Mouse (Mus musculus) forebrain, embryonic 13.5 days (tissue): Measurements from ENCODE around the gene Catsper2. TPM values are rescaled to one million over a fixed set of nuclear protein-coding genes. Genes with fewer than 3 reads are reported as not detected.
A peak's percentile ranks its signal among the peaks of the same experiment; 100 is the strongest.

Experiments
- ATAC-seq: fragments of 200-750 bp; cut with Nextera tagmentation; 2 replicates; pipeline ENCODE4 v1.8.0; 2017
- H3K27ac ChIP-seq: fragments of 300-500 bp; sonication (generic); 2 replicates; pipeline ENCODE4 v1.5.1; 2015; ENCODE audit warnings: inconsistent platforms, mild to moderate bottlenecking, moderate library complexity
- H3K27me3 ChIP-seq: fragments of 300-500 bp; sonication (generic); 2 replicates; pipeline ENCODE4 v1.6.1; 2015; ENCODE audit warnings: mild to moderate bottlenecking, inconsistent platforms
- H3K36me3 ChIP-seq: fragments of 300-500 bp; sonication (generic); 2 replicates; pipeline ENCODE4 v1.6.1; 2015; ENCODE audit warnings: mild to moderate bottlenecking, inconsistent platforms; ENCODE audit not compliant: poor library complexity, severe bottlenecking
- H3K4me1 ChIP-seq: fragments of 300-500 bp; sonication (generic); 2 replicates; pipeline ENCODE4 v1.6.1; 2015; ENCODE audit warnings: inconsistent platforms
- H3K4me2 ChIP-seq: fragments of 300-500 bp; sonication (generic); 2 replicates; pipeline ENCODE4 v1.6.1; 2015; ENCODE audit warnings: inconsistent platforms, mild to moderate bottlenecking, moderate library complexity
- H3K4me3 ChIP-seq: fragments of 300-500 bp; sonication (generic); 2 replicates; pipeline ENCODE4 v1.5.1; 2015; ENCODE audit warnings: mild to moderate bottlenecking, inconsistent platforms
- H3K9ac ChIP-seq: fragments of 300-500 bp; sonication (generic); 2 replicates; pipeline ENCODE4 v1.6.1; 2015; ENCODE audit warnings: mild to moderate bottlenecking, inconsistent platforms
- H3K9me3 ChIP-seq: fragments of 300-500 bp; sonication (generic); replicated peaks from 2 replicates; pipeline ENCODE4 v1.6.1; 2016; ENCODE audit warnings: inconsistent platforms
- WGBS: fragments of 180-500 bp; shearing (Covaris S2); methylation state at CpG from one replicate; pipeline ENCODE4 v1.1.7; 2015; 5-methylcytosine and 5-hydroxymethylcytosine counted together
- polyA plus RNA-seq: library from polyadenylated mRNA; unstranded; fragments of >200 nt; fragmentation: Nextera tagmentation; extraction: Ambion mirVana; gene quantifications from 2 replicates; pipeline ENCODE4 v1.2.1, GENCODE M21; 2015

The Catsper2 gene
- polyA plus RNA-seq, 1 experiment from 2014 or later = 5.1 TPM

DNA sequence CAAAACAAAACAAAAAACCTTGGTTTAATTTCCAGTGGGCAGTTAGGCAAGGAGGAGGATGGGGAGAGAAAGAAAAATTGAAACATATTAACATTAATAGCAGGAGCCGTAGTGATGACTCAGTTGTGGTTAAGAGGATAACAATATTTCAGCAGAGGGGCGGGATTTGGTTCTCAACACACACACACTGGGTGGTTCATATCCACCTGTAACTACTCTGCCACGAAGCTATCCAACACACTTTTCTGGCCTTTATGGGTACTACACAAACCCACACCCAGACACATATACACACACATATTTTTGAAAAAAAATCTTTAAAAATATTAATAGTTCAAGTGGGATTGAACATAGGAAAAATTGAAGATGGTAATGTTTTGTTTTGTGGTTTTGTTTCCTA is 33.4 kb upstream of the Catsper2 start:
- Histone ChIP-seq H3K9ac (no peak overlapping the region), H3K9me3 (no peaks in the 10 kb centered on the region), H3K4me3 (no peak overlapping the region), H3K27me3 (peaks cover 6% of the 10 kb centered on the region), H3K4me1 (peaks cover 33% of the 10 kb centered on the region), H3K36me3 (peaks cover 3% of the 10 kb centered on the region), H3K27ac (no peak overlapping the region), H3K4me2 (no peak overlapping the region)
- 90% methylated on average over 3 of the region's 3 CpGs for WGBS
- no peak for ATAC-seq

DNA sequence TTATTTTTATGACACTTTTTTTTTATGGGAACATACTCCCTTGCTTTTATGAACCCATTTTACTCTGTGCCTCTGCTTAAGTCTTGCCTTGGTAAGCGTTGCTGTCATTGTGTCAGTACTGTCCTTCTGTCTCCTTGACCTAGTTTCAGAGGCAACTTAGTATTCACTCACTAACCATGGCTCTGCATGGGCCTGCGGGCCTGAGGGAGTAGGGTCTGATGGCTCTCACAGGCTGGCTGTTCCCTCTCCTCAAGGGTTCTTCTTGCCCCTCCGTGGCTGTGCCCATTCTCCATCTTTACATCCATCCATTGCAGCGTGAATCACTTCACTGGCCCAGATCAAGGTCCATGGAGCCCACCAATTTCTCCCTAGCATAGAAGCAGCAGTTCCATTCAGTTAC is 32.9 kb upstream of the Catsper2 start:
- Histone ChIP-seq H3K27ac (no peak overlapping the region), H3K4me2 (no peak overlapping the region), H3K9me3 (no peaks in the 10 kb centered on the region), H3K4me3 (no peak overlapping the region), H3K36me3 (peaks cover 2% of the 10 kb centered on the region), H3K27me3 (peaks cover 11% of the 10 kb centered on the region), H3K4me1 (peaks cover 35% of the 10 kb centered on the region), H3K9ac (no peak overlapping the region)
- WGBS = 84% methylated on average over 4 of the region's 4 CpGs
- no peak for ATAC-seq

- no peak overlapping the region for H3K27ac ChIP-seq
- H3K9ac ChIP-seq = no peak overlapping the region
- H3K4me2 ChIP-seq = no peak overlapping the region
- 89% methylated on average over 3 of the region's 3 CpGs for WGBS
- ATAC-seq = no peak
- peaks cover 1% of the 10 kb centered on the region; the same call in 1 of the 2 replicates for H3K36me3 ChIP-seq
- peaks cover 20% of the 10 kb centered on the region for H3K27me3 ChIP-seq
- no peak overlapping the region for H3K4me3 ChIP-seq
- no peaks in the 10 kb centered on the region for H3K9me3 ChIP-seq
- H3K4me1 ChIP-seq = peaks cover 23% of the 10 kb centered on the region
These were observed 31.5 kb upstream of the Catsper2 start for GRCm38 (mm10) chr2:121445117-121445516.

- Histone ChIP-seq H3K4me2 (peak within 1 kb of the TSS; percentile 76), H3K4me3 (no peak within 1 kb of the TSS)
These were observed 30.6 kb upstream of the Catsper2 start, which contains the start of gene Ell3 for GRCm38 (mm10) chr2:121444178-121444577. Gene Ell3 (minus strand): TSS chr2:121444278.

DNA sequence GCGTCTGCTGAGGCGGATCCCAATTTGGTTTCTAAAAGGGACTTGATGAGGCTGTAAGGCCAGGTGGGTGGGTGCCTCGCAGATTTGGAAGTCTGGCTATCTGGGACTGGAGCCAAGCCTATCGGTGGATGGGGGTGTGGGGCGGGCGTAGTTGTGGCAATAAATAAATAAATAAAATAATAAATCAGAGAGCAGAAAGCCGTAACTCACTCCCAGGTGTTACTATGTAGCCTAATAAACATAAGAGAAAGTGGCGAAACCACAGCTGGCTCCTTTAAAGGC is 29.4 kb upstream of the Catsper2 start:
- peak overlapping the region; percentile 36 for H3K4me3 ChIP-seq
- H3K4me1 ChIP-seq = peaks cover 16% of the 10 kb centered on the region
- ATAC-seq = no peak
- peak overlapping the region; percentile 76 for H3K4me2 ChIP-seq
- no peak overlapping the region for H3K27ac ChIP-seq
- peaks cover 22% of the 10 kb centered on the region for H3K36me3 ChIP-seq
- 0 out of 2 replicates have a peak overlapping the region, but pooled peaks have one; percentile 50 for H3K9ac ChIP-seq
- 14% methylated on average over 8 of the region's 8 CpGs for WGBS
- peaks cover 20% of the 10 kb centered on the region for H3K27me3 ChIP-seq
- H3K9me3 ChIP-seq = no peaks in the 10 kb centered on the region

More at GRCm38 (mm10) chr2:121444178-121444577, 30.6 kb upstream of the Catsper2 start, which contains the start of gene Ell3:
- Histone ChIP-seq H3K36me3 (peaks cover 10% of the 10 kb centered on the region), H3K9me3 (no peaks in the 10 kb centered on the region), H3K27me3 (peaks cover 20% of the 10 kb centered on the region), H3K9ac (0 out of 2 replicates have a peak within 1 kb of the TSS, but pooled peaks have one; percentile 50), H3K4me1 (peaks cover 20% of the 10 kb centered on the region), H3K27ac (no peak within 1 kb of the TSS)
- no peak for ATAC-seq
- WGBS = 95% methylated on average over 1 of the region's 1 CpGs

- Histone ChIP-seq H3K9me3 (no peaks in the 10 kb centered on the region), H3K4me3 (peak overlapping the region; percentile 36), H3K4me2 (peak overlapping the region; percentile 76), H3K36me3 (peaks cover 27% of the 10 kb centered on the region), H3K9ac (peak overlapping the region; percentile 50), H3K27me3 (peaks cover 20% of the 10 kb centered on the region), H3K4me1 (peaks cover 16% of the 10 kb centered on the region), H3K27ac (no peak overlapping the region)
- 2% methylated on average over 30 of the region's 30 CpGs for WGBS
- ATAC-seq = peak; percentile 43; the same call in 1 of the 2 replicates
These were observed 28.9 kb upstream of the Catsper2 start for GRCm38 (mm10) chr2:121442259-121443067.

DNA sequence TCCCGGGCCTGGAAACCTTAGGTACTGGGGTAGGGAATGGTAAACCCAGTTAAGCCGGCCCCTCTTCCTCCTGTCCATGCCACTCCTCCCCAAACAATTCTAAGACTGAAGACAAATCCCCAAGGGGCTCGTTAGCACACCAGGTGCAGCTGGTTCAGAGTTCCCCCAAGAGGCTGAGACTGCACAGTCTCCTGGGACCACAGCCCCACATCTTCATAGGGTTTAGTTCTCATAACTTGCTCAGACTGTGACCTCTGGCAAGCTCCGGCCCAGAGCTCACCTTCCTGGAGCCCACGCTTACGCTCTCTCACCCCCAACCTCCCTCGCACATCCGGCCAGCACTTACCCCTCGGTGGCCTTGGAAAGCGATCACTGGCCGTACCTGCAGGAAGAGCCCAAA is 28.2 kb upstream of the Catsper2 start:
- H3K36me3 ChIP-seq = peaks cover 34% of the 10 kb centered on the region
- ATAC-seq = no peak
- peak overlapping the region; percentile 76 for H3K4me2 ChIP-seq
- peaks cover 16% of the 10 kb centered on the region for H3K4me1 ChIP-seq
- peaks cover 20% of the 10 kb centered on the region for H3K27me3 ChIP-seq
- no peak overlapping the region for H3K27ac ChIP-seq
- H3K4me3 ChIP-seq = peak overlapping the region; percentile 36
- peak overlapping the region; percentile 50 for H3K9ac ChIP-seq
- 9% methylated on average over 11 of the region's 11 CpGs for WGBS
- no peaks in the 10 kb centered on the region for H3K9me3 ChIP-seq

GRCm38 (mm10) chr2:121440834-121441605 is 27.4 kb upstream of the Catsper2 start:
- no peaks in the 10 kb centered on the region for H3K9me3 ChIP-seq
- peaks cover 39% of the 10 kb centered on the region for H3K36me3 ChIP-seq
- no peak overlapping the region for H3K4me3 ChIP-seq
- H3K27ac ChIP-seq = no peak overlapping the region
- H3K27me3 ChIP-seq = peaks cover 20% of the 10 kb centered on the region
- H3K9ac ChIP-seq = no peak overlapping the region
- H3K4me1 ChIP-seq = peaks cover 16% of the 10 kb centered on the region
- no peak for ATAC-seq
- 61% methylated on average over 5 of the region's 5 CpGs for WGBS
- no peak overlapping the region for H3K4me2 ChIP-seq

DNA sequence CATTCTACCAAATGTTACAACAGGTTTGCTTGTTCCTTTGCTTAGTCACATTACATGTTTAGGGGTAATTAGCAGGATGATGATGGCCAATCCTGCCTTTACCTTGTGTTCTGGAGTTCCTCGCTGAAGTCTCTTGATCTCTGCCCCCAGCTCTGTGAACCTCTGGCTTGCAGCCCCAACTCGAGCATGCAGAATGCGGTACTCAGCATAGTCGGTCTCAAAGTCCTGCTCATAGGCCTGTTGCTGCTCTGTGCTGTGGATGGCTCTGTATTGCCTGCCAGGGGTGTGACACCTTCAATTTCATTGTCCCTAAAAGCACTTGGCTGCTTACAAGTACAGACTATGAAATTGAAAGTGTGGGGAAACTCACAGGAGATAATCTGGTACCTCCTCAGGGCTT is 26.2 kb upstream of the Catsper2 start:
- no peak overlapping the region for H3K9ac ChIP-seq
- 74% methylated on average over 4 of the region's 4 CpGs for WGBS

GRCm38 (mm10) chr2:121434854-121435253 is 21.3 kb upstream of the Catsper2 start:
- Histone ChIP-seq H3K4me1 (no peaks in the 10 kb centered on the region), H3K9me3 (no peaks in the 10 kb centered on the region), H3K9ac (no peak overlapping the region), H3K27ac (no peak overlapping the region), H3K4me3 (no peak overlapping the region), H3K36me3 (peaks cover 97% of the 10 kb centered on the region), H3K27me3 (no peaks in the 10 kb centered on the region), H3K4me2 (no peak overlapping the region)
- WGBS = 98% methylated on average over 1 of the region's 1 CpGs
- no peak for ATAC-seq

More for the DNA sequence above, 26.2 kb upstream of the Catsper2 start:
- peaks cover 20% of the 10 kb centered on the region for H3K27me3 ChIP-seq
- no peak overlapping the region for H3K4me2 ChIP-seq
- peaks cover 16% of the 10 kb centered on the region for H3K4me1 ChIP-seq
- no peak overlapping the region for H3K4me3 ChIP-seq
- no peak for ATAC-seq
- H3K27ac ChIP-seq = no peak overlapping the region
- H3K9me3 ChIP-seq = no peaks in the 10 kb centered on the region
- H3K36me3 ChIP-seq = peaks cover 51% of the 10 kb centered on the region

DNA sequence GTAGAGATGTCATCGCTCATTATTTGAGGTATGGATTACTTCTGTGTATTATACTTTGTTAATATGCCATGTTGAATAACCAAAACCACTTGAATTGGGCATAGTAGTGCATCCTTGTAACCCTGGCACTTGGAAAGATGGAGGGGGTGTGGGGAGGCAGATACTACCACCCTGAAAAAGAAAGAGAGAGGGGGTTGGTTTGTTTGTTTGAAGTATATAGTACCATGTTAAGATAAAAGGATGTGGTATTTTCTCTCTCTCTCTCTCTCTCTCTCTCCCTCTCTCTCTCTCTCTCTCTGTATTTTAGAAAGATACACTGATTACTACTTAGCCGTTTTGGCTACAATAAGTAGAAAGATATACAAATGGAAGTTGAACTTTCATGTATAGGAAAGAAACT is 12.3 kb upstream of the Catsper2 start:
- Histone ChIP-seq H3K4me2 (no peak overlapping the region), H3K36me3 (peaks cover 93% of the 10 kb centered on the region), H3K27me3 (no peaks in the 10 kb centered on the region), H3K27ac (no peak overlapping the region), H3K4me3 (no peak overlapping the region), H3K4me1 (no peaks in the 10 kb centered on the region), H3K9ac (no peak overlapping the region), H3K9me3 (no peaks in the 10 kb centered on the region)
- ATAC-seq = no peak
- 98% methylated on average over 2 of the region's 2 CpGs for WGBS

- no peak overlapping the region for H3K4me2 ChIP-seq
These were observed 9.6 kb upstream of the Catsper2 start for GRCm38 (mm10) chr2:121423166-121423565.

More at GRCm38 (mm10) chr2:121423166-121423565, 9.6 kb upstream of the Catsper2 start:
- H3K9ac ChIP-seq = no peak overlapping the region
- no peak for ATAC-seq
- H3K27me3 ChIP-seq = no peaks in the 10 kb centered on the region
- 95% methylated on average over 2 of the region's 2 CpGs for WGBS
- H3K27ac ChIP-seq = no peak overlapping the region
- no peaks in the 10 kb centered on the region for H3K9me3 ChIP-seq
- no peak overlapping the region for H3K4me3 ChIP-seq
- no peaks in the 10 kb centered on the region for H3K4me1 ChIP-seq
- H3K36me3 ChIP-seq = peaks cover 84% of the 10 kb centered on the region
